Mouse (Mus musculus): Measurements from ENCODE around the gene Bcar1. TPM values are rescaled to one million over a fixed set of nuclear protein-coding genes. Genes with fewer than 3 reads are reported as not detected.

Bcar1 gene
- polyA plus RNA-seq, 1 experiment = 37.0 TPM

- peaks cover 38% of the 10 kb centered on the region for H3K4me1 ChIP-seq (ENCODE audit: control insufficient read depth, insufficient read depth, low read length)
- no peak overlapping the region for H3K4me3 ChIP-seq (ENCODE audit: insufficient read depth, low read length)
- TF ChIP-seq POLR2A (IDR thresholded peaks at IDR 0.05; ENCODE audit: low read depth, low read length) = no peak
- no peak for TF ChIP-seq CTCF (IDR thresholded peaks at IDR 0.05; ENCODE audit: borderline replicate concordance, insufficient read depth, low read length)
- peak overlapping the region; percentile 5; the same call in 1 of the 2 replicates for H3K27ac ChIP-seq (ENCODE audit: insufficient read depth, low read length)
Measured at GRCm38 (mm10) chr8:111720115-111720544, 23.5 kb downstream of the Bcar1 start.

GRCm38 (mm10) chr8:111718937-111719336 lies 24.7 kb downstream of the Bcar1 start:
- TF ChIP-seq CTCF (IDR thresholded peaks at IDR 0.05; ENCODE audit: borderline replicate concordance, insufficient read depth, low read length) (no peak), POLR2A (IDR thresholded peaks at IDR 0.05; ENCODE audit: low read depth, low read length) (no peak)
- Histone ChIP-seq H3K4me3 (ENCODE audit: insufficient read depth, low read length) (no peak overlapping the region), H3K27ac (ENCODE audit: insufficient read depth, low read length) (no peak overlapping the region), H3K4me1 (ENCODE audit: control insufficient read depth, insufficient read depth, low read length) (peaks cover 35% of the 10 kb centered on the region)

GRCm38 (mm10) chr8:111717866-111718265 lies 25.7 kb downstream of the Bcar1 start:
- TF ChIP-seq POLR2A (IDR thresholded peaks at IDR 0.05; ENCODE audit: low read depth, low read length) = no peak
- peak; percentile 28; the same call in 1 of the 2 replicates for TF ChIP-seq CTCF (IDR thresholded peaks at IDR 0.05; ENCODE audit: borderline replicate concordance, insufficient read depth, low read length)
- Histone ChIP-seq H3K27ac (ENCODE audit: insufficient read depth, low read length) (peak overlapping the region; percentile 82), H3K4me3 (ENCODE audit: insufficient read depth, low read length) (no peak overlapping the region), H3K4me1 (ENCODE audit: control insufficient read depth, insufficient read depth, low read length) (peaks cover 35% of the 10 kb centered on the region)

- H3K4me1 ChIP-seq (ENCODE audit: control insufficient read depth, insufficient read depth, low read length) = peaks cover 35% of the 10 kb centered on the region
- peak overlapping the region; percentile 82 for H3K27ac ChIP-seq (ENCODE audit: insufficient read depth, low read length)
- TF ChIP-seq CTCF (IDR thresholded peaks at IDR 0.05; ENCODE audit: borderline replicate concordance, insufficient read depth, low read length) = no peak
- no peak for TF ChIP-seq POLR2A (IDR thresholded peaks at IDR 0.05; ENCODE audit: low read depth, low read length)
- H3K4me3 ChIP-seq (ENCODE audit: insufficient read depth, low read length) = no peak overlapping the region
Measured at GRCm38 (mm10) chr8:111717488-111717792, 26.2 kb downstream of the Bcar1 start.

- peaks cover 35% of the 10 kb centered on the region for H3K4me1 ChIP-seq (ENCODE audit: control insufficient read depth, insufficient read depth, low read length)
- no peak overlapping the region for H3K4me3 ChIP-seq (ENCODE audit: insufficient read depth, low read length)
- peak overlapping the region; percentile 82 for H3K27ac ChIP-seq (ENCODE audit: insufficient read depth, low read length)
- TF ChIP-seq POLR2A (IDR thresholded peaks at IDR 0.05; ENCODE audit: low read depth, low read length) (no peak), CTCF (IDR thresholded peaks at IDR 0.05; ENCODE audit: borderline replicate concordance, insufficient read depth, low read length) (no peak)
Measured at GRCm38 (mm10) chr8:111716603-111717487, 26.8 kb downstream of the Bcar1 start.

- Histone ChIP-seq H3K4me1 (ENCODE audit: control insufficient read depth, insufficient read depth, low read length) (peaks cover 34% of the 10 kb centered on the region), H3K4me3 (ENCODE audit: insufficient read depth, low read length) (no peak overlapping the region), H3K27ac (ENCODE audit: insufficient read depth, low read length) (no peak overlapping the region)
- no peak for TF ChIP-seq CTCF (IDR thresholded peaks at IDR 0.05; ENCODE audit: borderline replicate concordance, insufficient read depth, low read length)
Measured at GRCm38 (mm10) chr8:111715514-111715913, 28.1 kb downstream of the Bcar1 start.

- TF ChIP-seq CTCF (IDR thresholded peaks at IDR 0.05; ENCODE audit: borderline replicate concordance, insufficient read depth, low read length) (no peak), POLR2A (IDR thresholded peaks at IDR 0.05; ENCODE audit: low read depth, low read length) (no peak)
- H3K4me3 ChIP-seq (ENCODE audit: insufficient read depth, low read length) = no peak overlapping the region
- H3K4me1 ChIP-seq (ENCODE audit: control insufficient read depth, insufficient read depth, low read length) = peaks cover 28% of the 10 kb centered on the region
- H3K27ac ChIP-seq (ENCODE audit: insufficient read depth, low read length) = peak overlapping the region; percentile 4; the same call in 1 of the 2 replicates
Measured at GRCm38 (mm10) chr8:111714295-111714694, 29.3 kb downstream of the Bcar1 start.

- Histone ChIP-seq H3K4me1 (ENCODE audit: control insufficient read depth, insufficient read depth, low read length) (peaks cover 25% of the 10 kb centered on the region), H3K27ac (ENCODE audit: insufficient read depth, low read length) (no peak overlapping the region), H3K4me3 (ENCODE audit: insufficient read depth, low read length) (no peak overlapping the region)
- TF ChIP-seq POLR2A (IDR thresholded peaks at IDR 0.05; ENCODE audit: low read depth, low read length) = no peak
- TF ChIP-seq CTCF (IDR thresholded peaks at IDR 0.05; ENCODE audit: borderline replicate concordance, insufficient read depth, low read length) = no peak
Measured at GRCm38 (mm10) chr8:111713817-111714216, 29.8 kb downstream of the Bcar1 start.

GRCm38 (mm10) chr8:111713291-111713690 lies 30.3 kb downstream of the Bcar1 start:
- H3K4me3 ChIP-seq (ENCODE audit: insufficient read depth, low read length) = no peak overlapping the region
- TF ChIP-seq POLR2A (IDR thresholded peaks at IDR 0.05; ENCODE audit: low read depth, low read length) (no peak), CTCF (IDR thresholded peaks at IDR 0.05; ENCODE audit: borderline replicate concordance, insufficient read depth, low read length) (no peak)
- H3K27ac ChIP-seq (ENCODE audit: insufficient read depth, low read length) = no peak overlapping the region
- H3K4me1 ChIP-seq (ENCODE audit: control insufficient read depth, insufficient read depth, low read length) = peaks cover 25% of the 10 kb centered on the region

- TF ChIP-seq POLR2A (IDR thresholded peaks at IDR 0.05; ENCODE audit: low read depth, low read length) = no peak
- peak; percentile 81; the same call in 1 of the 2 replicates for TF ChIP-seq CTCF (IDR thresholded peaks at IDR 0.05; ENCODE audit: borderline replicate concordance, insufficient read depth, low read length)
Measured at GRCm38 (mm10) chr8:111712588-111712987, 31.0 kb downstream of the Bcar1 start.

More at GRCm38 (mm10) chr8:111712588-111712987, 31.0 kb downstream of the Bcar1 start:
- Histone ChIP-seq H3K27ac (ENCODE audit: insufficient read depth, low read length) (no peak overlapping the region), H3K4me1 (ENCODE audit: control insufficient read depth, insufficient read depth, low read length) (peaks cover 19% of the 10 kb centered on the region), H3K4me3 (ENCODE audit: insufficient read depth, low read length) (no peak overlapping the region)
